Mouse (Mus musculus) cortical plate, adult 2 months (tissue): ENCODE measurements around the gene Tex2.

Experiments used
- CTCF ChIP-seq: fragments of 200-500 bp; IDR thresholded peaks from 2 replicates; pipeline ENCODE4 v1.5.1; 2011; ENCODE audit warnings: mild to moderate bottlenecking, control low read depth, low read length; ENCODE audit not compliant: insufficient read depth; ENCODE audit errors: extremely low read depth
- POLR2A ChIP-seq: fragments of 200-500 bp; IDR thresholded peaks from 2 replicates; pipeline ENCODE4 v1.6.1; 2011; ENCODE audit warnings: mild to moderate bottlenecking, low read length, control low read depth; ENCODE audit not compliant: insufficient read depth; ENCODE audit errors: extremely low read depth

DNA sequence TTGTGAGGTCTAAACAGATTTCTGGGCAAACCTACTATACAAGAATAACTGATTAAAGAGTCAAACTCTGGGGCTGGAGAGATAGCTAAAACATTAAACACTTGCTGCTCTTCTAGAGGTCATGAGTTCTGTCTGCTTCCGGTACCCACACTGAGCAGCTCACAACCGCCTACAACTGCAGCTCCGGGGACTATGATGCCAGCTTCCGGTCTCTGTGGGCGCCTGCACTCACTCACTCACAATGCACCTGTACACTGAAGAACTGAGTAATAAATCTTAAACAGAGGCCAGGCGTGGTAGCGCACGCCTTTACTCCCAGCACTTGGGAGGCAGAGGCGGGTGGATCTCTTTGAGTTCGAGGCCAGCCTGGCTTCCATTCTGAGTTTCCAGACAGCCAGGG, 31.9 kb downstream of the Tex2 start:
- TF ChIP-seq POLR2A = no peak
- no peak for TF ChIP-seq CTCF
